Mouse (Mus musculus) adrenal gland, adult 8-10 months (tissue): ENCODE measurements around the gene Cdkal1. TPM values are rescaled to one million over a fixed set of nuclear protein-coding genes. Genes with fewer than 3 reads are reported as not detected.

Experiments used
- DNase-seq: peaks from one replicate; pipeline ENCODE4 v3.0.0; 2022
- total RNA-seq, 4 experiments: library from RNA; stranded (reverse); gene quantifications; 2 replicates each; pipeline ENCODE4 v1.2.4; 2022

The Cdkal1 gene
- total RNA-seq, 4 experiments from 2014 or later = 21.4 to 36.6 (median 31.2) TPM

DNA sequence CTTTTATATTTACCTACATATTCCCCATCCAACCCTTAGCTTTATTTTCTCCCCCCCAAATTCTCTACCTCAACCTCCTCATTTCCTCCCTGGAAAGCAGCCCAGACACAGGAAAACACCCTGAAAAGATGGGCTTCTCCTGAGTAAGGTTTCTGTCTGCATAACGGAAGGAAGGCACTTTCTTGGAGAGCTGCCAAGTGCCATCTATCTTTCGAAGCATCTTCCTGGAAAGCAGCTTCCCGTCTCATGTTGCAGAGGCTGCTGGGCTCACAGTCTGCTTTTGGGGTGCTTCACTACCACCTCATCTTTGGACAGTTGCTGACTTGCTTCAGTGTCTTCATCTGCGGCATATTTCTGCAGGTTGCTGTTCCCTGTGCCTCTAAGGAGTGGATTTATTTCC, 622.8 kb downstream of the Cdkal1 start:
- DNase-seq = peak; percentile 16

DNA sequence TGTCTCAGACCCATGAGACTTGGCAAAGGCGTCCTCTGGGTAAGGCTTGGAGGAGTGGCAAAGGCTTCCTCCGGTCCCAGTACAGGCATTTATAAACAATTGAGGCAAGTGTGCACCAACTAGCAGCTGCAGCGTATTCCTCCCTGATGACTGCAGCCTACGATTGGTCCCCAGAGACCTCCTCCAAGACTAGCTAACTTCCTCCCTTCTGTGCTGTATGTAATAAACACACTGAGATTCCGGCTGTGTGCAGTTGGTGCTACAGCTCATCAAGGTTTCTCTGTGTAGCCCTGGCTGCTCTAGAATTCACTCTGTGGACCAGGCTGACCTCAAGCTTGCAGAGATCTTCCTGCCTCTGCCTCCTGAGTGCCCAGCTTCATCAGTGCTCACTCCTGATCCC, 630.7 kb downstream of the Cdkal1 start:
- DNase-seq = no peak

DNA sequence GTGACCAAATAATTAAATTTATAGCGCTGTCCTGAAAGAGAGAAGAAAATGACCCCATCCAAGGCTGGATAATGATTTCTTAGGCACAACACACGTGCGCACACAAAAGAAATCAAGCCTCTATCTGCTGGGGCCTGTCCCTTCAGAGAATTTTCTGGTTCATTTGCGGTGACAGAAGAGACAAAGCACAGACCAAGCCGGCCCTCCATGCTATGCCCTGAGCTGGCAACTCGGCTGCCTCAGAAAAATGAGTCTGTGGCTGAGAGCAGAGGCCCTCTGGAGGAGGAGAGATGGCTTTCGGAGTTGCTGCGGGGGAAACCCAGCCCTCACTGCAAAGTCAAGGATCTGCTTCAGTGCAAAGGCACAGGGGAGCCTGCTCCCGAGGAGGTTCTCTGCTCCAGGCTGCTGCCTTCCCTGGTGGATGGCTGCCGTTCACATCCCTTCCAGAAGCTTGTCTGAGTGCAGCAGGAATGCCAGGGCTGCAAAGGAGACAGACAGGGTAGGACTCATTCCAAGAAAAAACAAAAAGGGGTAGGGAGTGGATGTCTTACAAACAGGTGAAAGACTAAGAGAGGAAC, 633.1 kb downstream of the Cdkal1 start:
- no peak for DNase-seq

DNA sequence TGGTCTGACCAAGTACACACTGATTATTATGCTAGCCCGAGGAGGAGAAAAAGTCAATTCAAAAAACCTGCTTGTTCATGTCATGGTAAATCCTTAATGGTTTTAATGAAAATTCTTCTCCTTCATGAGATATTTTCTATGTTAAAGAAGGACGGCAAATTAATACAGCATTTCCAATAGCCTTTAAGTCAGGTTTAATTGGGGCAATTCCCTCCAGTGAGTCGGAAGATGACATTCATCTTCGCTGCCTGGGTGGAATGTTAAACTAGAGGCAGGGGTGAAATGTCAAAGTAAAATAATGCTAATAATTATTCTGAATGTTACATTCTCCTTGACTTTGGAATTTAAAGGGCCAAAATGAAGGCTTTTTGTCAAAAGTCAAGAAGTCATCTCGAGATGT, 633.8 kb downstream of the Cdkal1 start:
- DNase-seq = no peak

DNA sequence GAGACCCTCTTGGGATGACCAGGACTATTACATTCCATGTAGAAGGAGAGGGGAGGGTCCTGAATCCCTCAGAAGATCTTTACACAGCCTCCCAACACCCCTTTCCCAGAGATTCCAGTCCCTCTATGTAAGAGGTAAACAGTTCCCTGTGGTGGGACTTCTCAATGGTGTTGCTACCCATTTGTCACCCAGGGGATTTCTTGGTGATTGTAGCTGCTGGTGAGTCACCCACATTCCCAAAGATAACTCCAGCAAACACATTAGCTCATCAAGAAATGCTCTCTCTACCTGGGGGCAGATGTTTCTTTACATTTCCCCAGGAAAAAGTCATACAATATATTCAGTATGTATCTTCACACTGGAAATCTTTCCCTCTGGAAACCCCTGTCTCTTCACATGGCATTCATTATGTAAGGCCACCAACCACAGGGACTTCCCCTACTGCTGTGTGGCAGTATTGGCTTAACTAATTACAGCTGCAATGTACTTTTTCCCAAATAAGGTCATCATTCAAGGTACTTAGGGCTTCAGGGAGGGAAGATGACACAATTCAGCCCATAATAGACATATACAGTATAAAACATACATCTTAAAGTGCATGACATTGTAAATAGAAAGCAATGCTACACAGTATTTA, 636.8 kb downstream of the Cdkal1 start:
- no peak for DNase-seq

DNA sequence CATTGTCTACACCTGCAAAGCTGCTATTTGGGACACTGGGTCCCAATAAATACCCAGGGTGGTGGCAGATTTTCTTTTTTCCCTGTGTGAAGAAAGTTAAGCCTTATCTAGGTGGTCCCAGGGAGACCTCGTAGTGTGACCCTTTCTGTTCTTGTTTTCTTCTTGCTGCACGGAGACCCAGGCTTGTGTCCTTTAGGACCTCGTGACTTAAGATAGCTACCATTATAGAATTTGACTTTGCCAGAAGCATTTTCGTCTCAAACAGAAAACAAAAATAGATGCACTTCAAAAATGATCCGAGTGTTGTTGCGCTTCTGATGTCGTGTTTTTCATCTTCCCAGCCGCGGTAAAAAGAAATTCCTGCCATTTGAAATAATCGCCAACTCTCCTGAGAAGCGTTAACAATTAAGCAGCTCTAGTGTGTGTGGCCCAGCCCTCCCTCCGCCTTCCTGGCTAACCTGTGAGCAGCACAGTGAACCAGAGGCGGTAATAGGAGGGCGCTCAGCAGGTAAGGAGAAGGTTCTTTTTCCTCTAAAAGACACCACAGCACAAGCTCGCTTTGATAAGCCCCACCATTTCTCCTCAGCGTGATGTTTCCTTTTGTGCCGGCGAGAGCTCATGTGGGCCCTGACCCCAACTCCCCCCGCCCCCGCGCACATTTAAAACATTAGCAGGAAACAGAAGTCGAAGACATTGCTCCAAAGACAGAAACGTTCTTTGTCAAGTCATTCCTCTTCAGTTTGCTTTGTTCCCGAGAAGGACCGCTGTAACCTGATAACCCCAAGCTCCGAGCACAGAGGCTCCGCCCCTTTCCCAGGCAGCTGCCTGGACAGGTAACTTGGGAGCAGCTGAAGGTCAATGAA, 645.1 kb downstream of the Cdkal1 start:
- DNase-seq = no peak

DNA sequence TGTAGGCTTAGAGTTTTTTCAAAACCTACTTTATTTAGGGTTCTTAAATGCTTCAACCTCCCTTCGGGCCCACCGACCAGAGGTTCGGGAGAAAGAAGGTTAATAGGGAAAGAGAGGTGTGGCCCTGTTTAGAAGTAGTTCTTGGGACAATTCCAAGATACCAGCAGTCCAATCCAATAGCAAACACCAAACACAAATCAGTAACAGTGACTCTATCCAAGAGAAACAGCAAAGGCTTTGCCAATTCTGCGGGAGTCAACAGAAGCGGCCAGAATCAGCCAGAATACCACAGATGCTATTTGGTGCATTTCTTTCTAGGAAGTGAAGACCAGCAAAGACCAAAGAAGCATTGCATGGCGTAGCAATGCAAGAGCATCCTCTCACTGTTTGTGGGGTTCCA, 646.7 kb downstream of the Cdkal1 start:
- no peak for DNase-seq

DNA sequence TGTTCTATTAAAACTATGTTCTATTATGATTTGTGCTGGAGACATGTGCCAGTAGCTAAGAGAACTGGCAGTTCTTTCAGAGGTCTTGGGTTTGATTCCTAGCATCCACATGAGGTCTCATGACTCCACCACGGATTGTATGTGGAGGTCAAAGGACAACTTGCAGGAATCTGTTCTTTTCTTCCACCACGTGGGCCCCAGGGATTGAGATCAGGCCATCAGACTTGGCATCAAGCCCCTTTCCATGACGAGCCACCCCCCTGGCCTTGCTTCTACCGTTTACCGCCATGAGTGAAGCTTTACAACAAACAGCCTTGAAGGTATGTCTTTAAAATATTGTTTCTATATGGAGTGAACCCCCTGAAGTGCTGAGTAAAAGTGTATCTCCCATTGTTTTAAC, 651.6 kb downstream of the Cdkal1 start:
- DNase-seq = no peak

DNA sequence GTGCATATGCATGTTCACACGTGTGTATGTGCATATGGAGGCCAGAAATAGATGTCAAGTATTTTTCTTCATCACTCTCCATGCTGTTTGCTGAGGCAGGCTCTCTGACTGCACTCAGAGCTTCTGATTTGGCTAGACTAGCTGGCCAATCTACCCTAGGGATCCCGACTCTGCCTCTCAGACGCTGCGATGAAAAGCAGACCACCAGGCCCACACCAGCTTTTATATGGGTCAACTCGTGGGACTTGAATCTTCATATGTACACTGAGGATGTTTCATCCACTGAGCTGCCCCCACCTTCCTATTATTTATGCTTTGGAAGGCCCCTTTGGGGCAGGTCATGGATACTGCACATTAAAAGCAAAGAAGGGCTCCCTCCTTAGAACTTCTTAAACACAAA, 652.0 kb downstream of the Cdkal1 start:
- DNase-seq = no peak

DNA sequence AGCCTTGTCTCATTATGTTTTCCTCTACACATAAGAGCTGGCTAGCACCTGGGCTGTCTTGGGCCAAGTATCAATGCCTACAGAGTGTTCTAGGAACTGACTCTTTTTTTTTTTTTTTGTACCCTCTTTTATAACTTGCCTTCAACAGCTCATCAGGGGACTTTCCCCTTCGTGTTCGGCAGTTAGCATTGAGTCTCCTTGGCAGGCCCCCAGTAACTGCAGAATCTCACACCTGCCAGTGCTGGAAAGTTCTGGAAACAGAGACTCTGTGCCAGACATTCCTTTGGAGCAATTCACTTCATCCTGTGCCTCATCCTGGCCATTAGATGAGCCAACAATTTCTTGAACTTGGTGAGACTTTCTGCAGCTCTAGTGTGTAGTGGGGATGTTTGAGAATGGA, 652.9 kb downstream of the Cdkal1 start:
- DNase-seq = no peak

DNA sequence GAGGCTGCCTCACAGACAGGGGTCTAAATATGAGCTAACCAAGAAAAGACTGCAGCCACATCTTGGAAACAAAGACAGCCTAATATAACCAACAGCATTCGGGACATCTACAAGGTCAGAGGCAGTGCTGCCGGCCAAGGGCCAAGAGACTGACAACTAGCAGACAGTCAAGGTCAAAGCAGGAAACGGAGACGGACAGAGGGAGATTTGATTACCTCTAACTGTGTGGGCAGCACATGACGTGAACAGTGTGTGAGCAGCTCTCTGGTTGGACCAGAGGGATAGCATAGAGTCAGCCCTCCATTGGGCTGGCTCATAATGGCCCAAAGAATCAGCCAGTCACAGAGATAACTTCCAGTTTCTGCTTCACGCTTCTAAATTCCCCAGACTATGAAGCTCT, 655.8 kb downstream of the Cdkal1 start:
- DNase-seq = peak; percentile 71

DNA sequence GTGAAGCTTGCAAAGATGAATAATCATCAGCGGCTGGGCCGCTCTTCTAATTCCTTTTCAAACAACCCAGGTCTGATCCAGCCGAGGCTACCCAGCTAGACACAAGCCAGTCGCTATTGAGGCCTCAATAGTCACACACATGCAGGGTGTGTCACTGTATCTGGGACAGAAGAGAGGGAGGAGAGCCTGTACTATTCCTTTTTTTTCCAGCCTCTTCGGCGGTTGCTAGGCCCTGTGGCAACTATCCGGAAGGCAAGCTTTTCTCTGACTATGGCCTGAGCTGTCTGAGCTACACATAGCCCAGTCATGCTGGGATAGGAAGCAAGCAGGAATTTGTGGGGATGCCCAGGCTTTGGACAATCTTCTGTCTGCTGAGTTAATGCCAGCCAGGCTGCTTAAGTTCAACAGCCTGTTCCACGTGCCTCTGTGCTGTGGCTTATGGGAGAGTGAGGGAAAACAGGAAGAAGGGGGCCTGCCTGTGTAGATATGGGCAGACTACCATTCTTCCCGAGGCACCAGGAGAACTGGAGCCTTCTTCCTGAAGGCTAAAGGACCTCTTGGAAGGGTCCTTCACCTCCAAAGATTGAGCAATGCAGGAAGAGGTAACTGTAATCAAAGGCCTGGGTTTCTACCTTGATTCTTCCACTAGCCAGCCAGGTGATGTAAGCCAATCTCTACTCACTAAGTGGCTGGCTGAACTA, 658.5 kb downstream of the Cdkal1 start:
- DNase-seq = no peak

DNA sequence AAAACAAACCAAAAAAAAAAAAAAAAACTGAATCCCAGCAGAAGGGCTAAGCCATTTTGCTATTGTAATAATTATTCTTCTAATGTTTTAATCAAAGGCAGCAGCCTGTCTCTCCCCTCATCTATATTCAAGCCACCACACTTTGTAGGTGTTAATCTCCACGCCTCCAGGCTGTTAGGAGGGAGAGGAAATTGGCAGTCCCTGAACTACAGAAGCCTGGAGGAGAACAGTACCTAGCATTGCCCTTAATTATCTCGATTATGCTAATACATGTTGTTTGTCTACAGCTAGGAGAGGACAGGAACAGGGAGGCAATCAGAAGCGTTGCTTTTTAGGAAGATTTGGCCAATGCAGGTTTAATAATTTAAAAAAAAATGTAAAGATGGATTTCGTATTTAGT, 659.8 kb downstream of the Cdkal1 start:
- DNase-seq = no peak

DNA sequence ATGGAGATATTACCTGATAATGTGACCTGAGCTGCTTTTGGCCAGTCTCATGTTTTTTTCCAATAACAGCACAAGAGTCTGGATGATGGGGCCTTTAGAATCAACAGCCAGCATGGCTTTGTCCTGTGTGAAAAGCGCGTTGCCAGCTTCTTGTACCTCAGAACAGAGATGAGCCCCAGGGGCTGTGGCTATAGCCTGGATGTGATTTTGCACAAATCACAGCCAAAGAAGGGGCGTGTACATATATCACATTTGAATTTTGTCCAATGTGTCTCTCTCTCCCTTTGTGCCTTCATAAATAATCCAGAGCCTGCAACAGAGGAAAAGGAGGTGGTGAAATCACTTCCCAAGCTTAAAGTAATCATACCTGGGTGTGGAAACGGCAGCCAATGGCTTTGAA, 660.5 kb downstream of the Cdkal1 start:
- DNase-seq = no peak

DNA sequence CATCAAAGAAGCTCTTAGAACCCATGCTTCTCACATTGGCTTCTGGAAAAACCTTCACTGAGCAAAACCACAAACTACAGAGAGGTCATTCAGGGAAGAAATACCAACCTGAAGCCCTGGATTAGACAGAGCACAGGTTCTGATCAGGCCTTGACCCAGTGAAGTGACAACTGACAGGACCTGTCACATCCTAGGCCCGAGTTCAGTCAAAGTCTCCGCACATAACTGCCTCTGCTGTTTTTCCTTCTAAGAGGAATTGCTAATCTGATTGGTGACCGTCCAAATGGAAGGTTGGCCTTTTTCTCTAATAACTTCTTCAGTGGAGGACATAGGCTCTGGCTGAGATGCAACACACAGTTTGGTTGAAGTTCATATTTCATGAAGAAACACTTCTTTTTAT, 662.8 kb downstream of the Cdkal1 start:
- no peak for DNase-seq

DNA sequence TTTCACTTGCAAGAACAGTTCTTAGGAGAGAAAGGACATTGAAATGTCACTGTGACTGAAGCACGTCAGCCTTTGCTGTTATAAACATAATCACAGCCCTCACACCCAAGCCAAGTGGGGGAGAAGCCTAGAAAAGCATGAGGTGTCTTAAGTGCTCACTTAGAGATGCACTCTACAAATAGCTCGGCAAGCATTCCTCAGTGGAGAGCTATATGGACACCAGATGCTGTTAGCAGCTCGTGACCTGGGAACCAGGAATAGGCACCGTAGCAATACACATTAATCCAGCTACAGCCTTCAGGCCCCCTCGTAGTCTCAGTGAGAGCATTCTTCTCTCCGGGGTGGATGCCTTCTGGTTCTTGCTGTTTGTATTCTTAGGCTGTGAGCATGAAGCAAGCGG, 664.9 kb downstream of the Cdkal1 start:
- no peak for DNase-seq

DNA sequence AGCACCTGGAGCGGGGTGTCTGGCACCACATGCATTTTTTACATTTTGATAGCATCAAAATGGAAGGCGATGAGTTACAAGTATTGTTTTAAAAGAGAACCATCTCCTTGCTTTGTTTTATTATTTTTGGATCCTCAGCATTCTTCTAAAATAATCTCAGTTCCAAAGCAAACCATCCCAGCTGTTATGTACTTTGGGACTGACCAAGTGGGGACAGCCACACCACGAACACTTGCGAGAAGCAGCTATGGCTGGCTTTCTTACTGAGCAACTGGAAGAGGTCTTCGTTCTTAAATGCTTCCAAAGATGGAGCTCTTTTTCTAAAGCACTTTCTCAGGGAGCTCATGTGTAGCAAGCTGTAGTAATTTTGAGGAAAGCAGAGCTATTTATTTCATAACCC, 668.7 kb downstream of the Cdkal1 start:
- no peak for DNase-seq

DNA sequence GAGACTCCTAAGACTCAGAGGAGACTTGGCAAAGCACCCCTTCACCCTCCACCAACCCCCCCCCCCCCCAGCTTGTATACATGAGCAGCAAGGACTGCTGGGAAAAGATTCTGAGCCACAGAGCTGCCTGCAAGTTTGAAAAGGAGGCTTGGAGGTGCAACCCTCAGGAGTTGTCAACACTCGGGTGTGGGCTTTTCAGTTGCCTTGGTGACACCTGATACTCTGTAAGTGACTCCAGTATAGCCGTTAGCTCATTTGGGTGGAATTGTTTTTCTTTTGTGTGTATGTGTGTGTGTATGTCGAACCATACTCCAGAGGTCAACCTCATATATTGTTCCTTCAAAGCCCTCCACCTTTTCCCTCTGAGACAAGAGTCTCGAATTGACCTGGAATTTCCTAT, 669.9 kb downstream of the Cdkal1 start:
- DNase-seq = no peak

DNA sequence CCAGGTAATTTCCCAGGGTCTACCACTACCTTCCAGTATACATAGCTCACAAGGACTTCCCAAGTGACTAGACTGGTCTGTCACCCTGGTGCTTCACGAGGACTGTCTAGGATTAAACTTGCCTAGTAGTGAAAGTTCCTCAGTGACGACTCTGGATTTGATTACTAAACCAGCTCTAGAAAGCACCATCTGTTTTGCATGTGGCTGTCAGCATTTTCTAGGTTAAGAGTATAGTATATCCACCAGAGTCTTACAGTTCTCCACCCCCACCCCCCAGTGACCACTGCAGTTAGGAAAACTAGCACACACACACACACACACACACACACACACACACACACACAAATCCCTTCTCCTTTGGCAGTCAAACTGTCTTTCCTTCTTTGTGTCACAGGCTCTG, 670.9 kb downstream of the Cdkal1 start:
- DNase-seq = no peak

DNA sequence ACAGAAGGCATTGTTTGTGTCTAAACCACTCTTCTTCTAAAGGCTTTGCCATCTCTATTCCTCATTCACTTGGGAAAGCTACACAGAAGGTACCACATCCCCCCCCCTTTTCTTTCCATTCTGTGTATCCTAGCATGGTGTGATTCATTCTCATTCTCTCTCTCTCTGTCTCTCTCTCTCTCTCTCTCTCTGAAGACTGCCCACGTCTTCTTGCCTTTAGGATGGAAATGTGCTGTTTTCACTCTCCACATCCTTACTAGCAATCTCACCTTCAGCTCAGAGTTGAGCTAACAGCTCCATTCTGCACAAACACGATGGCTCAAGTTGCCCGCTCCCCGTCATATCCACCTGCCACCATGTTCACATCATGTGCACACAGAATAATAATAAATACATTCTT, 675.6 kb downstream of the Cdkal1 start:
- DNase-seq = no peak

DNA sequence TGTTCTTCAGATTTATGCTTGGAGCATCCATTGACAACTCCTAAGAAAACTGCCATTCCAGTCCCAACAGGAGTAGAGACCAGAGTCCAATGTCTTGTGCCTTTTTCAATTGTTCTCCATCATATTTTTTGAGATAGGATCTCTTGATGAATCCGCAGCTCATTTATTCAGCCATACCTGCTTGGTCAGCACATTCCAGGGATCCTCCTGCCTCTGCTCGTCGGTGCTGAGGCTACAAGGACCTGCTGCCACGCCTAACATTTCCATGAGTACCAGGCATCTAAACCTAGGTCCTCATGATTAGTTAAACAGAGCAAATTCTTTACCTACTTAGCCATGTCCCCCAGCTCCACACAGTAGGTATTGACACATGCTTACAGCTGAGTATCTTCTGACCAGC, 676.2 kb downstream of the Cdkal1 start:
- DNase-seq = no peak

DNA sequence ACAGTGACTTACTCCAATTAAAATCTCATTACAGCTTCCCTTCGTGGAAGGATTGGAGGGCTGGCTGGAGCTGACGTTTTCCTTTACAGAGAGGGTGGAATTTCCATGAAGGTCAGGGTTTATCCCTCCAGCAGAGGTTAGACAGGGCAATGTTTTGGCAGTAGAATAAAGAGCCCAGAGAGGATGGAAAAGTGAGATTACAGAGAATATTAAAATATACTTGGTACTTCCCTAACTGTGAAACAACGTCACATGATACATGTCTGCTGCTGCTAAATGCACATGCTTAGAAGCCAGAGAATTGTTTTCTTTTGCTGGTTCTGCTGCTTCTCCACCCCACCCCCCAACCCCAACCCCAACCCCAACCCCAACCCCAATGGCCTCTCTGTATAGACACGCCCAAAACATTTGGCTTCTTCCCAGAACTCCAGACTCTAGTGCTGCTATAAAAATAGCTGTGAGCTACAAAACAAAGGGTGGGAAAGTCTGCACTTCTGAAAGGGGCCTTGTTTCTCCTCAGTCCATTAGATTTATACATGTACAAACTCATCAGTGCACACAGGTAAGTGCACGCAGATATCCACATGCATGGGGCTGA, 677.5 kb downstream of the Cdkal1 start:
- DNase-seq = peak; percentile 10

DNA sequence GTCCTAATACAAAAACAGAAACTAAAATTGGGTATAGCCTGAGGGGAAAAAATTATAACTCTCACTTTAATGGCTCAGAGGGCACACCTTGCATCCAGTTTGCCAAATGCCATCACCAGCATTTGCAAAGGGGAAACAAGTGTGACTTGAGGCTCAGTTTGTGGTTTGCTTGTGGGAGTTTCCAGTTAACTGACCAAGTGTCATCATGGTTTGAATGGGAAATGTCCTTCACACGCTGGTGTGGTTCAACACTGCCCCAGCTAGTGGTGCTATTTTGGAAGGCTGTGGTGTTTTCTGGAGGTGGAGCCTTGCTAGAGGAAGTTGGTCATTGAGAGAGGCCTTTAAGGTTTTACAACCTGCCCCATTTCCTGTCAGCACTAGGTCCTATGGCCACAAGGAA, 686.1 kb downstream of the Cdkal1 start:
- DNase-seq = no peak
